Mouse (Mus musculus) lung, postnatal 10 days (tissue): ENCODE results near the gene Cep112.
A peak's percentile ranks its signal among the peaks of the same experiment; 100 is the strongest.

Source experiments
- DNase-seq: peaks from one replicate; pipeline ENCODE4 v3.0.0; 2021

Cep112 gene

GRCm38 (mm10) chr11:108606836-108607235 lies 181.8 kb downstream of the Cep112 start:
- no peak for DNase-seq

GRCm38 (mm10) chr11:108620628-108621433 lies 195.8 kb downstream of the Cep112 start:
- DNase-seq = no peak

GRCm38 (mm10) chr11:108621434-108621901 lies 196.5 kb downstream of the Cep112 start:
- no peak for DNase-seq

- DNase-seq = no peak
Measured at GRCm38 (mm10) chr11:108625546-108626232, 200.7 kb downstream of the Cep112 start.

- no peak for DNase-seq
Measured at GRCm38 (mm10) chr11:108637780-108638179, 212.8 kb downstream of the Cep112 start.

GRCm38 (mm10) chr11:108655574-108655973 lies 230.6 kb downstream of the Cep112 start:
- no peak for DNase-seq

GRCm38 (mm10) chr11:108682014-108682413 lies 257.0 kb downstream of the Cep112 start:
- no peak for DNase-seq

- no peak for DNase-seq
Measured at GRCm38 (mm10) chr11:108696563-108696962, 271.6 kb downstream of the Cep112 start.

GRCm38 (mm10) chr11:108752301-108752700 lies 327.3 kb downstream of the Cep112 start:
- peak; percentile 80 for DNase-seq

GRCm38 (mm10) chr11:108752765-108753164 lies 327.8 kb downstream of the Cep112 start:
- no peak for DNase-seq

GRCm38 (mm10) chr11:108753361-108754240 lies 328.6 kb downstream of the Cep112 start:
- no peak for DNase-seq

- DNase-seq = no peak
Measured at GRCm38 (mm10) chr11:108757211-108757610, 332.2 kb downstream of the Cep112 start.

GRCm38 (mm10) chr11:108757626-108758430 lies 332.8 kb downstream of the Cep112 start:
- no peak for DNase-seq

GRCm38 (mm10) chr11:108770064-108770463 lies 345.1 kb downstream of the Cep112 start:
- DNase-seq = no peak

GRCm38 (mm10) chr11:108774019-108774670 lies 349.2 kb downstream of the Cep112 start:
- no peak for DNase-seq

- no peak for DNase-seq
Measured at GRCm38 (mm10) chr11:108777158-108777557, 352.2 kb downstream of the Cep112 start.

GRCm38 (mm10) chr11:108780271-108781250 lies 355.6 kb downstream of the Cep112 start:
- peak; percentile 16 for DNase-seq

- no peak for DNase-seq
Measured at GRCm38 (mm10) chr11:108798398-108798797, 373.4 kb downstream of the Cep112 start.

- no peak for DNase-seq
Measured at GRCm38 (mm10) chr11:108799695-108800094, 374.7 kb downstream of the Cep112 start.

GRCm38 (mm10) chr11:108804030-108804429 lies 379.0 kb downstream of the Cep112 start:
- DNase-seq = no peak
